Mouse (Mus musculus): ENCODE data around the gene Zkscan17. TPM values are rescaled to one million over a fixed set of nuclear protein-coding genes. Genes with fewer than 3 reads are reported as not detected.

Gene Zkscan17
- polyA plus RNA-seq, 1 experiment from 2014 or later, result 13.4 TPM

Other genes with a start within 250 kb of the Zkscan17 start
- gene Wnt3a, start 236.0 kb downstream of the Zkscan17 start, polyA plus RNA-seq (2014; fragmentation: Nextera tagmentation; extraction: Ambion mirVana), result not detected in 2 replicates
- 0.97 and 1.2 TPM in 2 replicates for gene Wnt9a, start 219.8 kb downstream of the Zkscan17 start, polyA plus RNA-seq (2014; fragmentation: Nextera tagmentation; extraction: Ambion mirVana)
- gene Prss38, start 151.1 kb downstream of the Zkscan17 start, polyA plus RNA-seq (2014; fragmentation: Nextera tagmentation; extraction: Ambion mirVana), result not detected in 2 replicates
- gene Jmjd4, start 76.7 kb downstream of the Zkscan17 start, polyA plus RNA-seq (2014; fragmentation: Nextera tagmentation; extraction: Ambion mirVana), result 10.8 and 11.4 TPM in 2 replicates
- 93.8 and 98.8 TPM in 2 replicates for gene Snap47, start 75.6 kb downstream of the Zkscan17 start, polyA plus RNA-seq (2014; fragmentation: Nextera tagmentation; extraction: Ambion mirVana)
- gene Zfp867, start 54.3 kb downstream of the Zkscan17 start, polyA plus RNA-seq (2014; fragmentation: Nextera tagmentation; extraction: Ambion mirVana), result 7.6 and 7.9 TPM in 2 replicates
- 0.11 TPM in 2 replicates for gene Nlrp3, start 14.8 kb upstream of the Zkscan17 start, polyA plus RNA-seq (2014; fragmentation: Nextera tagmentation; extraction: Ambion mirVana)
- gene Olfr222, start 49.5 kb upstream of the Zkscan17 start, polyA plus RNA-seq (2014; fragmentation: Nextera tagmentation; extraction: Ambion mirVana), result not detected in 2 replicates
- not detected in 2 replicates for gene Olfr223, start 66.5 kb upstream of the Zkscan17 start, polyA plus RNA-seq (2014; fragmentation: Nextera tagmentation; extraction: Ambion mirVana)
- 64.7 and 68.7 TPM in 2 replicates for gene Mprip, start 134.6 kb upstream of the Zkscan17 start, polyA plus RNA-seq (2014; fragmentation: Nextera tagmentation; extraction: Ambion mirVana)

Data from heart, embryonic 14.5 days (tissue).